8 mouse cellular contexts compared by ENCODE assay signal in the genomic region with DNA sequence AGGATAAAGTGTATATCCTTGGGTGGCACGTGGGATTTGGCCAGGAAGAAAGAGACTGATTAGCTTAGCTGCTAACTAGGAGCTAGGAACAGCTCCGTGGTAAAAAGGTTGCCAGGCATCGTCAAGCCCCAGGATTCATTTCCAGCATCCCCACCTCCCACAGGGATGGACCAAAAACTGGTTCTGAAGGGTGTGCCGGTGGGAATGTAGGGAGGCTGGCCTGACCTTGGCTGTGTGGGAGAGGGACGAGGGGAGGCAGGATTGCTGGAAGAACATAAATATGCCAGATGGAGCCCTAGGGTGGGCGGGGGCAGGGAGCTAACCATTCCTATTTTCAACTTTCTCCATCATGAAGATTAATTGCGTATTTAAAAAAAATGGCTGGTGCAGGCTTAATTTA. TPM values are rescaled to one million over a fixed set of nuclear protein-coding genes. Genes with fewer than 3 reads are reported as not detected.
DNase-seq lines count a peak whose midpoint lies in the region; ATAC-seq and TF ChIP-seq lines count a peak whose summit lies in the region.
"Had no signal": no experiment of that assay in that cellular context is flagged by ENCODE, and none has a peak within 500 bp of the region (broad histone marks: within the 10 kb centered on the region; RNA-seq: fewer than 3 reads in every experiment).

No protein-coding gene starts in this region.

- no peak overlapping the region for H3K9ac ChIP-seq in embryonic facial prominence, embryonic 14.5 days (ENCODE audit: low read depth, low read length)
- H3K9ac ChIP-seq in hindbrain, embryonic 15.5 days, result peak overlapping the region; percentile 62; the same call in 1 of the 2 replicates
- H3K9ac ChIP-seq in neural tube, embryonic 12.5 days, result 0 out of 2 replicates have a peak overlapping the region, but pooled peaks have one; percentile 29

- peak overlapping the region; percentile 81 for H3K4me2 ChIP-seq in embryonic facial prominence, embryonic 14.5 days (ENCODE audit: low read depth, low read length)
- H3K4me2 ChIP-seq in hindbrain, embryonic 15.5 days, result peak overlapping the region; percentile 53
- peak overlapping the region; percentile 70 for H3K4me2 ChIP-seq in neural tube, embryonic 12.5 days (replicated peaks)

- H3K27me3 ChIP-seq in embryonic facial prominence, embryonic 14.5 days (replicated peaks; ENCODE audit: control insufficient read depth, insufficient read depth, low read length), result no peaks in the 10 kb centered on the region
- no peaks in the 10 kb centered on the region for H3K27me3 ChIP-seq in hindbrain, embryonic 15.5 days
- no peaks in the 10 kb centered on the region for H3K27me3 ChIP-seq in neural tube, embryonic 12.5 days (replicated peaks)

- no peaks in the 10 kb centered on the region for H3K9me3 ChIP-seq in embryonic facial prominence, embryonic 14.5 days (ENCODE audit: control insufficient read depth, low read length)
- no peaks in the 10 kb centered on the region for H3K9me3 ChIP-seq in hindbrain, embryonic 15.5 days
- H3K9me3 ChIP-seq in neural tube, embryonic 12.5 days, result no peaks in the 10 kb centered on the region

- peaks cover 15% of the 10 kb centered on the region for H3K4me1 ChIP-seq in embryonic facial prominence, embryonic 14.5 days (ENCODE audit: control insufficient read depth, insufficient read depth, low read length)
- peaks cover 27% of the 10 kb centered on the region for H3K4me1 ChIP-seq in hindbrain, embryonic 15.5 days (replicated peaks)
- H3K4me1 ChIP-seq in neural tube, embryonic 12.5 days, result peaks cover 28% of the 10 kb centered on the region

- peak overlapping the region; percentile 94; the same call in 1 of the 2 replicates for H3K27ac ChIP-seq in layer of hippocampus, adult 2 months
- H3K27ac ChIP-seq in embryonic facial prominence, embryonic 14.5 days (replicated peaks; ENCODE audit: low read depth, low read length), result no peak overlapping the region
- H3K27ac ChIP-seq in hindbrain, embryonic 15.5 days (replicated peaks), result peak overlapping the region; percentile 84
- H3K27ac ChIP-seq in neural tube, embryonic 12.5 days, result no peak overlapping the region

- no peaks in the 10 kb centered on the region for H3K36me3 ChIP-seq in embryonic facial prominence, embryonic 14.5 days (ENCODE audit: control insufficient read depth, insufficient read depth, low read length)
- no peaks in the 10 kb centered on the region for H3K36me3 ChIP-seq in hindbrain, embryonic 15.5 days
- no peaks in the 10 kb centered on the region for H3K36me3 ChIP-seq in neural tube, embryonic 12.5 days

- no peak for DNase-seq in layer of hippocampus, adult 2 months (ENCODE audit: low spot score in 2 of 2)
- no peak for DNase-seq in layer of hippocampus, postnatal 14 days (ENCODE audit: low spot score in 2 of 2)
- DNase-seq in embryonic facial prominence, embryonic 14.5 days (ENCODE audit: low spot score), result no peak
- DNase-seq in thymus, postnatal 4 days, result no peak
- DNase-seq in adrenal gland, adult 2 months, result no peak
- DNase-seq: heart, postnatal 10 days had no signal

- H3K4me3 ChIP-seq in layer of hippocampus, adult 2 months, result peak overlapping the region; percentile 71
- H3K4me3 ChIP-seq in embryonic facial prominence, embryonic 14.5 days (ENCODE audit: low read depth, low read length), result no peak overlapping the region
- peak overlapping the region; percentile 57 for H3K4me3 ChIP-seq in hindbrain, embryonic 15.5 days
- H3K4me3 ChIP-seq in neural tube, embryonic 12.5 days, result no peak overlapping the region

- 32% methylated on average over 7 of the region's 7 CpGs for WGBS in embryonic facial prominence, embryonic 14.5 days
- 32% methylated on average over 7 of the region's 7 CpGs for WGBS in hindbrain, embryonic 15.5 days
- WGBS in neural tube, embryonic 12.5 days, result 27% methylated on average over 7 of the region's 7 CpGs

- TF ChIP-seq CTCF in layer of hippocampus, adult 2 months (conservative IDR thresholded peaks at IDR 0.05), result no peak

- ATAC-seq in embryonic facial prominence, embryonic 14.5 days (ENCODE audit: low read depth), result no peak
- ATAC-seq in hindbrain, embryonic 15.5 days (ENCODE audit: low FRiP score, low read depth), result no peak
- no peak for ATAC-seq in neural tube, embryonic 12.5 days (ENCODE audit: low FRiP score, low read depth)

RNA-seq across cellular contexts. Expression of a gene that starts 1.2 kb away (rescaled TPM):
- 10 to 100 TPM; 20.6 to 22.0 TPM for total RNA-seq in layer of hippocampus, adult 2 months (2021)
- 10 to 100 TPM; 19.4 to 22.0 TPM for total RNA-seq in layer of hippocampus, postnatal 14 days (2021)
- 10.5 and 14.2 TPM in 2 replicates for polyA plus RNA-seq in embryonic facial prominence, embryonic 14.5 days (2014; fragmentation: Nextera tagmentation; extraction: Ambion mirVana)
- polyA plus RNA-seq in hindbrain, embryonic 15.5 days (2015; fragmentation: Nextera tagmentation; extraction: Ambion mirVana), result 34.5 and 39.2 TPM in 2 replicates
- polyA plus RNA-seq in neural tube, embryonic 12.5 days (2016; fragmentation: Nextera tagmentation; extraction: Ambion mirVana), result 22.0 and 22.9 TPM in 2 replicates
- 10 to 100 TPM; 47.7 to 51.1 TPM for total RNA-seq in adrenal gland, adult 2 months (2021)
- polyA plus RNA-seq in adrenal gland, adult 2 months (2012; rRNA removed), result 40.0 and 49.3 TPM in 2 replicates

Comparison
In these comparisons a context has a peak if more than half of its experiments do, and no peak if none do; other contexts are left out.
1. H3K27ac ChIP-seq: peak in layer of hippocampus, adult 2 months (single experiment) and hindbrain, embryonic 15.5 days (single experiment); none in embryonic facial prominence, embryonic 14.5 days (single experiment) and neural tube, embryonic 12.5 days (single experiment).
2. H3K4me3 ChIP-seq: peak in layer of hippocampus, adult 2 months (single experiment) and hindbrain, embryonic 15.5 days (single experiment); none in embryonic facial prominence, embryonic 14.5 days (single experiment) and neural tube, embryonic 12.5 days (single experiment).
3. Peak in every context shown above with its lines, with median percentiles within 50 percentile points of each other: H3K4me2 ChIP-seq.